Mouse (Mus musculus) MEL (cell line): ENCODE data around the gene Col5a3. TPM values are rescaled to one million over a fixed set of nuclear protein-coding genes. Genes with fewer than 3 reads are reported as not detected.

Experiments used
- DNase-seq: peaks from one replicate; pipeline ENCODE4 v3.0.0; 2011; ENCODE audit warnings: low read depth, low spot score
- H3K27ac ChIP-seq: 2 replicates; pipeline ENCODE4 v1.5.1; 2012; ENCODE audit warnings: low read depth, mild to moderate bottlenecking, control low read depth, low read length, moderate library complexity; ENCODE audit not compliant: control insufficient read depth
- H3K27me3 ChIP-seq, 2 experiments: fragments of 150-350 bp in 1 of 2; sonication (generic) in 1 of 2; 2 replicates each; pipeline ENCODE4 v1.6.1; 2012; ENCODE audit warnings: low read length in 2 of 2, mild to moderate bottlenecking in 2 of 2, improper control_type of control experiment in 1 of 2, moderate library complexity in 1 of 2; ENCODE audit not compliant: insufficient read depth in 2 of 2, control insufficient read depth in 1 of 2
- H3K36me3 ChIP-seq, 2 experiments: 2 replicates each; pipeline ENCODE4 v1.6.1; 2012 to 2014; ENCODE audit warnings: low read length in 2 of 2, improper control_type of control experiment in 1 of 2, inconsistent platforms in 1 of 2, mild to moderate bottlenecking in 1 of 2; ENCODE audit not compliant: insufficient read depth in 2 of 2, control insufficient read depth in 1 of 2
- H3K4me1 ChIP-seq, 2 experiments: fragments of 150-350 bp in 1 of 2; sonication (generic) in 1 of 2; 2 replicates each; pipeline ENCODE4 v1.6.1; 2012; ENCODE audit warnings: low read length in 2 of 2, improper control_type of control experiment in 1 of 2, mild to moderate bottlenecking in 1 of 2; ENCODE audit not compliant: insufficient read depth in 2 of 2, control insufficient read depth in 1 of 2
- H3K4me3 ChIP-seq, 2 experiments: fragments of 150-350 bp in 1 of 2; sonication (generic) in 1 of 2; 2 replicates each; pipeline ENCODE4 v1.5.1; 2012; ENCODE audit warnings: low read depth in 2 of 2, low read length in 2 of 2, mild to moderate bottlenecking in 2 of 2, moderate library complexity in 2 of 2, control low read depth in 1 of 2, improper control_type of control experiment in 1 of 2; ENCODE audit not compliant: control insufficient read depth in 1 of 2, insufficient read depth in 1 of 2
- H3K79me2 ChIP-seq: 2 replicates; pipeline ENCODE4 v1.6.1; 2012; ENCODE audit warnings: mild to moderate bottlenecking, low read length, moderate library complexity; ENCODE audit not compliant: control insufficient read depth, poor library complexity, insufficient read depth
- H3K9ac ChIP-seq: 2 replicates; pipeline ENCODE4 v1.6.1; 2012; ENCODE audit warnings: low read depth, mild to moderate bottlenecking, control low read depth, low read length, moderate library complexity; ENCODE audit not compliant: control insufficient read depth, poor library complexity, severe bottlenecking
- H3K9me3 ChIP-seq: fragments of 150-350 bp; sonication (generic); replicated peaks from 2 replicates; pipeline ENCODE4 v1.6.1; 2012; ENCODE audit warnings: mild to moderate bottlenecking, low read length, improper control_type of control experiment, moderate library complexity; ENCODE audit not compliant: insufficient read depth
- BHLHE40 ChIP-seq: IDR thresholded peaks from 2 replicates; pipeline ENCODE4 v1.6.1; 2012; ENCODE audit warnings: low read depth, mild to moderate bottlenecking, inconsistent platforms, low read length, improper control_type of control experiment, borderline replicate concordance
- CHD1 ChIP-seq: IDR thresholded peaks from 2 replicates; pipeline ENCODE4 v1.6.1; 2012; ENCODE audit warnings: low read depth, mild to moderate bottlenecking, inconsistent platforms, low read length, improper control_type of control experiment
- CTCF ChIP-seq, 3 experiments: IDR thresholded peaks in 2 of 3; conservative IDR thresholded peaks in 1 of 3; 2 replicates each; pipeline ENCODE4 v1.5.1; 2011 to 2012; ENCODE audit warnings: low read length in 3 of 3, low read depth in 2 of 3, mild to moderate bottlenecking in 2 of 3, improper control_type of control experiment in 1 of 3, inconsistent platforms in 1 of 3, mixed read lengths in 1 of 3, moderate library complexity in 1 of 3; ENCODE audit not compliant: control insufficient read depth in 1 of 3, insufficient read depth in 1 of 3, poor library complexity in 1 of 3, severe bottlenecking in 1 of 3
- E2F4 ChIP-seq: IDR thresholded peaks from 2 replicates; pipeline ENCODE4 v1.6.1; 2011; ENCODE audit warnings: low read depth, low read length, improper control_type of control experiment, borderline replicate concordance
- ELF1 ChIP-seq: IDR thresholded peaks from 2 replicates; pipeline ENCODE4 v1.6.1; 2014; ENCODE audit warnings: low read depth, mild to moderate bottlenecking, inconsistent platforms, low read length, improper control_type of control experiment, moderate library complexity
- GABPA ChIP-seq: IDR thresholded peaks from 2 replicates; pipeline ENCODE4 v1.6.1; 2012; ENCODE audit warnings: low read depth, mild to moderate bottlenecking, inconsistent platforms, low read length, improper control_type of control experiment, moderate library complexity
- MAFK ChIP-seq: IDR thresholded peaks from 2 replicates; pipeline ENCODE4 v1.6.1; 2011; ENCODE audit warnings: low read depth, mild to moderate bottlenecking, low read length, improper control_type of control experiment, borderline replicate concordance
- MYB ChIP-seq: IDR thresholded peaks from 2 replicates; pipeline ENCODE4 v1.6.1; 2011; ENCODE audit warnings: mild to moderate bottlenecking, low read depth, low read length, improper control_type of control experiment
- NELFE ChIP-seq: IDR thresholded peaks from 2 replicates; pipeline ENCODE4 v1.6.1; 2011; ENCODE audit warnings: low read depth, low read length, improper control_type of control experiment
- POLR2A ChIP-seq, 2 experiments: IDR thresholded peaks; 2 replicates each; pipeline ENCODE4 v1.6.1; 2011 to 2012; ENCODE audit warnings: low read length in 2 of 2, mild to moderate bottlenecking in 2 of 2, control low read depth in 1 of 2, improper control_type of control experiment in 1 of 2, low read depth in 1 of 2, moderate library complexity in 1 of 2; ENCODE audit not compliant: control insufficient read depth in 1 of 2, insufficient read depth in 1 of 2, poor library complexity in 1 of 2
- TAL1 ChIP-seq: IDR thresholded peaks from 2 replicates; pipeline ENCODE4 v1.6.1; 2012; ENCODE audit warnings: mild to moderate bottlenecking, inconsistent platforms, low read length, moderate library complexity, mixed read lengths
- TCF12 ChIP-seq: IDR thresholded peaks from 2 replicates; pipeline ENCODE4 v1.6.1; 2014; ENCODE audit warnings: low read depth, mild to moderate bottlenecking, inconsistent platforms, low read length, improper control_type of control experiment, moderate library complexity
- ZMIZ1 ChIP-seq: IDR thresholded peaks from 2 replicates; pipeline ENCODE4 v1.6.1; 2012; ENCODE audit warnings: low read depth, mild to moderate bottlenecking, inconsistent platforms, low read length, improper control_type of control experiment, moderate library complexity
- polyA plus RNA-seq, 2 experiments: library from polyadenylated mRNA; stranded (reverse) in 1 of 2; unstranded in 1 of 2; fragments of >175 nt in 1 of 2; fragments of >200 nt in 1 of 2; gene quantifications; 2 replicates each; pipeline versions ENCODE4 v1.2.1 to v1.2.4; 2012; ENCODE audit warnings: low replicate concordance in 2 of 2, low read depth in 1 of 2; ENCODE audit not compliant: insufficient read length in 2 of 2, insufficient read depth in 1 of 2, missing spikeins in 1 of 2
- total RNA-seq: library from RNA; depleted of rRNA; stranded (reverse); fragments of 300-350 nt; gene quantifications from 2 replicates; pipeline ENCODE4 v1.2.3, GENCODE M21; 2012

The Col5a3 gene
- total and polyA plus RNA-seq, 3 experiments, result 0.08 to 0.53 TPM; not detected in 1

DNA sequence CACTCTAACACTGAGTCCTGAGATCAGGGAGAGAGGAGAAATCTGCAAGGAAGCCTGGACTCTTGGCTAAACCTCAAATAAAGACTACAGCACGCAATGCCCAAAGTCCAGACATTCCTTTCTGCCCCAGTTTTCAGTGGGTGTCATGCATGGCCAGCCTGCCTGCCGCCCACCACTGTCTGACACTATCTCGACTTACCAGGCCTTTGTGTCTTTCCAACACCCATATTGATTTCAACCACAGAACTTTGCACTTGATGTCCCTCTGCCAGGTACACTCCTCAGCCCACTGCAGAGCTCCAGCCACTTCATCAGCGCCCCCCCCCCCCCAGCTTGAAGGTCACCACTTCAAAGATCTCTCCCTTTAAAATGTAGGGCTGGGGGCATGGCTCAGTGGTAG lies 47.4 kb upstream of the Col5a3 start:
- Histone ChIP-seq H3K79me2 (no peaks in the 10 kb centered on the region), H3K4me1 (peaks cover 0 to 7% of the 10 kb centered on the region in 2 experiments; a peak in 3 of 4 replicates), H3K27ac (no peak overlapping the region), H3K9ac (no peak overlapping the region), H3K27me3 (peaks cover 0 to 8% of the 10 kb centered on the region in 2 experiments; a peak in 2 of 4 replicates), H3K36me3 (peaks cover 0 to 6% of the 10 kb centered on the region in 2 experiments; a peak in 2 of 4 replicates), H3K9me3 (no peaks in the 10 kb centered on the region), H3K4me3 (no peak overlapping the region)
- TF ChIP-seq TAL1, result peak; percentile 82
- no peak for TF ChIP-seq ZMIZ1
- TF ChIP-seq ELF1, result no peak
- no peak for TF ChIP-seq GABPA
- no peak for TF ChIP-seq MAFK
- TF ChIP-seq CHD1, result no peak
- no peak for TF ChIP-seq MYB
- no peak for TF ChIP-seq CTCF (IDR thresholded peaks at IDR 0.05 in 2 of 3, conservative IDR thresholded peaks at IDR 0.05 in 1 of 3; ENCODE audit: control insufficient read depth in 1 of 3, insufficient read depth in 1 of 3, low read depth in 2 of 3, low read length in 3 of 3, poor library complexity in 1 of 3, severe bottlenecking in 1 of 3)
- DNase-seq, result peak; percentile 65

DNA sequence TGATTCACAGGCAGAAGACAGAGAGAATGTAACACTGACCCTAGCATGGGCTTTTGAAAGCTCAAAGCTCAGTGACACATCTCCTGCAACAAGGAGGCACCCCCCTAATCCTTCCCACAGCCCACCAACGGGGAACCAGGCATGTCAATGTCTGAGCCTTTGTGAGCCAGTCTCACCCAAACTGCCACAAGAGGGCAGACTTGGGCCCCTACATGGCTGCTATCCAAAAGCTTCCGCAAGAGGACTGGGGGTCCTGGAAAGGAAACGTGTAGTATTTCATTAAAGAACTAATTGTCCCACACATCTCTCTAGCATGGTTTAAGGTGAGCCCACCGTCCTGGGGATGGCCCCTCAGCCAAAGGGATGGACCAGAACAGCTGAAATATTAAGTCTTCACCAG lies 47.0 kb upstream of the Col5a3 start:
- H3K27me3 ChIP-seq, result peaks cover 0 to 8% of the 10 kb centered on the region in 2 experiments; a peak in 2 of 4 replicates
- TF ChIP-seq NELFE (no peak), CTCF (IDR thresholded peaks at IDR 0.05 in 2 of 3, conservative IDR thresholded peaks at IDR 0.05 in 1 of 3; ENCODE audit: control insufficient read depth in 1 of 3, insufficient read depth in 1 of 3, low read depth in 2 of 3, low read length in 3 of 3, poor library complexity in 1 of 3, severe bottlenecking in 1 of 3) (peak in 2 of 3 experiments; percentile 99 to 100; a peak in 4 of 6 replicates), TCF12 (no peak), E2F4 (no peak)
- H3K27ac ChIP-seq, result no peak overlapping the region
- no peak overlapping the region for H3K9ac ChIP-seq
- H3K79me2 ChIP-seq, result no peaks in the 10 kb centered on the region
- no peak overlapping the region for H3K4me3 ChIP-seq
- peak; percentile 90 for DNase-seq
- H3K4me1 ChIP-seq, result peaks cover 0 to 7% of the 10 kb centered on the region in 2 experiments; a peak in 3 of 4 replicates
- H3K9me3 ChIP-seq, result no peaks in the 10 kb centered on the region
- peaks cover 0 to 6% of the 10 kb centered on the region in 2 experiments; a peak in 2 of 4 replicates for H3K36me3 ChIP-seq

DNA sequence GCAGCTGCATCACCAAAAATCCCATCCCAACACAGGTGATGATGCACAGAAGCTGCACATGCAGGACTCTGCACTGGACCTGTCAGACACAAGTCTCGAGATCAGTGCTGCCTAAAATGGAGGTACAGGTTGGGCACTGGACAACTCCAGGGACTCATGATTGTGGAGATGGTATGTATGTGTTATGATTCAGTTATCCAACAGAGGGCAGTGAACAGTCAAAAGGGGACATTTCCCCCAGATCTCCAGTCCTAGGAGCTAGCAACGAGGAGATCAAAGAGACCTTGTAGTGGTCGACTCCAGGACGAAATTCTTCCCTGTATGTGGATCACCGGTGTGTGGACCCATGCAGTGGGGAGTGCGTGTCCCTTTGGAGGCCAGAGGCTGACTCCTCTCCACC lies 45.1 kb upstream of the Col5a3 start:
- TF ChIP-seq BHLHE40 (no peak), POLR2A (IDR thresholded peaks at IDR 0.05; ENCODE audit: control insufficient read depth in 1 of 2, insufficient read depth in 1 of 2, low read depth in 1 of 2, low read length in 2 of 2, poor library complexity in 1 of 2) (no peak), CTCF (IDR thresholded peaks at IDR 0.05 in 2 of 3, conservative IDR thresholded peaks at IDR 0.05 in 1 of 3; ENCODE audit: control insufficient read depth in 1 of 3, insufficient read depth in 1 of 3, low read depth in 2 of 3, low read length in 3 of 3, poor library complexity in 1 of 3, severe bottlenecking in 1 of 3) (peak in 2 of 3 experiments; percentile 10 to 45; a peak in 2 of 6 replicates)
- TF ChIP-seq, all 39 proteins: peak for 1
- H3K9ac ChIP-seq, result no peak overlapping the region
- DNase-seq, result peak; percentile 69
- no peak overlapping the region for H3K4me3 ChIP-seq
- peaks cover 0 to 6% of the 10 kb centered on the region in 2 experiments; a peak in 2 of 4 replicates for H3K36me3 ChIP-seq
- H3K27ac ChIP-seq, result no peak overlapping the region
- H3K27me3 ChIP-seq, result peaks cover 0 to 14% of the 10 kb centered on the region in 2 experiments; a peak in 2 of 4 replicates
- H3K4me1 ChIP-seq, result peaks cover 0 to 7% of the 10 kb centered on the region in 2 experiments; a peak in 3 of 4 replicates
- H3K9me3 ChIP-seq, result no peaks in the 10 kb centered on the region
- no peaks in the 10 kb centered on the region for H3K79me2 ChIP-seq
